Mouse (Mus musculus) central nervous system, embryonic 11.5 days (tissue): Measurements from ENCODE around the gene Iqgap3. TPM values are rescaled to one million over a fixed set of nuclear protein-coding genes. Genes with fewer than 3 reads are reported as not detected.

Experiments
- polyA plus RNA-seq: library from polyadenylated mRNA; depleted of rRNA; stranded (reverse); fragments of >200 nt; gene quantifications from 2 replicates; pipeline ENCODE4 v1.2.3, GENCODE M21; 2012; rRNA removed

The Iqgap3 gene
- 23.1 and 28.6 TPM in 2 replicates for polyA plus RNA-seq

DNA sequence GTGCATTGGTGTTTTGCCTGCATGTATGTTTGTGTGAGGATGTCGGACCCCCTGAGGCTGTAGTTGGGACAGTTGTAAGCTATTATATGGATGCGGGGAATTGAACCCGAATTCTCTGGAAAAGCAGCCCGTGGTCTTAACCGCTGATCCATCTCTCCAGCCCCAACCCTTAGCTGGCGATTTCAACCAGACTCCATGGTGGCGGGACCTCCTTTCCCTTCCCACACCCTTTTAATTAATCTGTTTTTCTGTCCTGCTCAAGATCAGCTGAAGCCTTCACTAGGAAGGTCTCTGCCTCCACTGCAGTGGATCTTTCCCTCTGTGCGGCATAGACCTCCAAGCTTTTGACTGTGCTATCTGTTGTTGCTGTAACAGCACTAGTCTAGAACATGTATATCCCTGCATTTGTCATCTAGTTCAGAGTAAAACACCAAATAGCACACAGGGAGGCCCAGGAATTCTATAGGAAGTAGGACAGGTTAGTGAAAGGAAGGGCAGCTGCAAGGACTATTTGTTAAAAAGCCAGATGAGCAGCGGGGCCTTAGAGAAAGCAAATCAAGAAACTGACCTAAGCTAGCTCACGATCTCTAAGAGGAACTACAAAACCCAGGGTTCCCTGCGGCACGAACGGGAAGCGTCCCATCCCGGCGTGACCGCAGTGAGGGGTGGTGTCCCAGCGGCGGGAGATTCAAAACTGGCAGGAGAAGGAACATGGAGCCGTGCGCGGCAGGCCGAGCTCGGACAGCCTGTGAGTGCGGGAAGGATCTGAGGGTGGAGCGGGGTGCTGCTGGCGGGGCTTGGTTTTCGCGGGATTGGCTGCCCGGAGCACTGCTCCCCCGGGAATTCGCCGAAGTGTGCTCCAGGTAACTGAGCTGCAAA is at the start of gene Iqgap3:
Gene Iqgap3 (plus strand): TSS at position 627 of the 879 bp plus-strand sequence.

DNA sequence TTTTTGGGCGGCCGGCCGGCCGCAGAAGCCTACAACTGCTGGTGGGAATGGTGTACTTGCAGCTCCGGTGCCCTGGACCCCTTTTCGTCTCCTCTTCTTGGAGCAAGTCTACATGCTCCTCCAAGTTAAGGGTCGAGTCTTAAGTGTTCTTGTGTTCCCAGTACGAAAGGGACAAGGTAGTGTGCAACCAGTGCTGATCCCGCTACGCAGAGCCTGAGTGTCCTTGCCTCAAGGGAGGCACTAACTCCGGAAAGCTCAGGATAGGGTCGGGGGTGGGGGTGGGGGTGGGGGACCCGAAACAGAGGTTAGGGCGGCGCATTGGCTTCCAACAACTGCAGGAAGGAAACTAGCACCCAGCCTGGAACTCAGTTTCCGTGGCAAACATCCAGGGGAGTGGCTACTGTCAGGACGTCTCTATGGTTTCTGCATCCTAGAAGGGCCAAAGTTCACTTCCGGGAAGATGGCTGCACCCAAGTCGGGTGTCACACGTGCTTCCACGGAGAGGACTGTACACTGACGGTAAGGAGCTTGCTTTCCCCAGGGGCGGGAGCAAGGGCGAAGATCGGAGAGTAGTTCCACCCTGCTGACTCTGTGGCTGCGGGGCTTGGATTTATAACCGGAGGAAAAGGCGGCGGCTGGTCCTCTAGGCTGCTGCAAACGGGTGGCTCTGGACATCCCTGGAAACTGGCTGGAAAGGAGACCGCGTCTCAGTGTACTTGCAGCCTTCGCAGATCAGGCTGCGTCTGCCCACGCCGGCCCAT is 38.9 kb upstream of the Iqgap3 start, which contains the start of gene Gpatch4:
Gene Gpatch4 (plus strand): TSS at position 448 of the 761 bp plus-strand sequence.

DNA sequence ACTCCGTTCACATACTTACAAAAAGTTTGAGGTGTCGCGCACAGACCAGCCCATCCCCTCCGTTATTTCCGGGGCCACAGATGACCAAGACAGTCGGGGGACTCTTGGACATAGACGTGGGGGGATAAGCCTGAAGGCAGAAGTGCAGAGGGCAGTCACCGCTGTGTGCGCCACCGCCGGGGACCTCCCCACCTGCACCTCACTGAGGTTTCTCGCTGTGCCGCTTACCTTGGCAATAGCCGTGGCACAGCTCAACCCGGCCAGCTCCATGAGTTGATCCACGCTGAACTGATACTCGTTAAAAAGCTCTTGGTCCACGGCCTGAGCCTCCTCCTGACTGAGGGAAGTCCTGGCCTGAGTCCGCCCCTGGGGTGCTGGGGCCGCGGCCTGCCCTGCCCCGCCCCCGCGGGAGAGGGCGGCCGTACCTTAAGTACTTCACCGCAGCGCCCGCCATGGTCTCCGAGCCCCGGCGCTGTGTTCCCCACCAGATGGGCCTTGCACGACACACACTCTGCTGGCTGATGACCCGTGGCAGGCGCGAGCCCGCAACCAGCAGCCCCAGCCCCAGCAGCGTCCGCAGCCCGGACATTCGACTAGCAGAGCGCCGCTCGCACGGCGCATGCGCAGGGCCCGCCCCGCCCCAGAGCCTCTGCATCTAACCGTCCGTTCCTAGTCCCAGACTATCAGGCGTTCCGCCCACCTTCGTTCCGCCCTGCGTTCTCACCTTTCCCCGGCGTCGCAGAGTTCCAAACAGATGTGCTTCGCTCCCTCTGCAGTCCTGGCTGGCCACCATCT is 23.7 kb upstream of the Iqgap3 start, which contains the start of gene Naxe:
Gene Naxe (minus strand): TSS at position 594 of the 795 bp plus-strand sequence.

DNA sequence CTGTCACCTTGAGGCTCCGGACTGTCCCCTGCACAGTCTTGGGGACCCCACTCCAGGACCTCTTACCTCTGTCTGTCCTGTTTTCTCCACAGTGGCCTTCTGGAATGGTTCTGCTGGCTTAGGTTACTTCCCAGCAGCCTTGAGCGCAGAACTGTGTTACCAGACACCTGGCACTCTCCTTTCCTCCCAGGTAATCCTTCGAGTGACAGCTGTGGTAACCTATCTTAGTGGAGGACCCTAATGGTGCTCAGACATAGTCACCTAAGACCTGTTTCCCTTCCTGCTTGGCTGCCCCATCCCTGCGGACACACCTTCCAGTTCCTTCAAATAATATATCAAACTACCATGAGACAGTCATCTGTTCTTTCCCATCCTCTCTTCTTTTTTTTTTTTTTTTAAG is 3.6 kb upstream of the Iqgap3 start, which contains the start of gene Ttc24:
Gene Ttc24 (minus strand): TSS at position 101 of the 400 bp plus-strand sequence.

DNA sequence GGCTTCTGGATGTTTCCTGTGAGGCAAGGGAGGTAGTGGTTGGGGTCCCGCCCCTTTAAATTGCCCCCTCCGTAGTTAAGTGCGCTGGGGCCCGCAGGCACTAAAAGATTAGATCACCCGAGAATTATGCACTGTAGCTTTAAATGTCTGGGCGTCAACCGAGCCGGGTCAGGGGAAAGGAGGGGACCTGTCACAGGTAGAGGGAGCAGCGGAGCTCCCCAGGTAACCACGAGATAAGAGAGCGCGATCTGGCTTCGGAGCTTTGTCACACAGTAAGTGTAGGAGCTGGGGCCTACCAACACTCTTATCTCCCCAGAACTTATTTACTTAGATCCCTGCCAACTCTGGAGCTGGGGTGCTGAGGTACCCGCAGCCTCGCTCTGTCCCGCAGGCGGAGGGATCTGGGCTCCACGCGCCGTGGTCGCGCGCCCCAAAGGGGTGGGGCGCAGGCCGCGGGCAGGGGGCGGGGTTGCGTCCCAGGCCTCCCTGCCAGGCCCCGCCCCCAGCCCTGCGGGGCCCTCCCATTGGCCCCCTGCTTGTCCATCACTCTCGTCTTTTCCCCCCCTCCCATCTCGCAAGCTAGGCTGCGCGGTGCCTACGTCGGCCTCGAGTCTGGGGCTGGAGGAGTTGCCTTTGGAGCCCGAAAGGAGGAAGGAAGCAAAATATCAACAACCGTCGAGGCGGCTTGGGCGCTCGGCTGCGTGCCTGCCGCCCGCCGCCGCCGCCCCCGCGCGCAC is 60.2 kb downstream of the Iqgap3 start, which contains the start of gene Mef2d:
Gene Mef2d (plus strand): TSS at position 586 of the 737 bp plus-strand sequence.

Other genes with a start within 250 kb of the Iqgap3 start
- gene Sh2d2a, start 235.2 kb upstream of the Iqgap3 start, polyA plus RNA-seq: 0.02 TPM in 1 of 2 replicates, not detected in the other
- gene Prcc, start 196.4 kb upstream of the Iqgap3 start, polyA plus RNA-seq: 55.2 and 62.6 TPM in 2 replicates
- gene Hdgf, start 175.7 kb upstream of the Iqgap3 start, polyA plus RNA-seq: 241 and 830 TPM in 2 replicates
- gene Mrpl24, start 162.5 kb upstream of the Iqgap3 start, polyA plus RNA-seq: 127 and 138 TPM in 2 replicates
- 36.5 and 49.1 TPM in 2 replicates for gene Isg20l2, start 151.7 kb upstream of the Iqgap3 start, polyA plus RNA-seq
- gene Rrnad1, start 151.3 kb upstream of the Iqgap3 start, polyA plus RNA-seq: 39.7 and 44.0 TPM in 2 replicates
- gene Crabp2, start 133.3 kb upstream of the Iqgap3 start, polyA plus RNA-seq: 308 and 462 TPM in 2 replicates
- gene Nes, start 110.9 kb upstream of the Iqgap3 start, polyA plus RNA-seq: 85.7 and 264 TPM in 2 replicates
- gene Bcan, start 81.7 kb upstream of the Iqgap3 start, polyA plus RNA-seq: 0.38 and 0.47 TPM in 2 replicates
- gene Hapln2, start 54.4 kb upstream of the Iqgap3 start, polyA plus RNA-seq: 0.24 and 0.36 TPM in 2 replicates
- 22.8 and 45.2 TPM in 2 replicates for gene Gpatch4, start 38.9 kb upstream of the Iqgap3 start, polyA plus RNA-seq
- 59.9 and 77.1 TPM in 2 replicates for gene Naxe, start 23.5 kb upstream of the Iqgap3 start, polyA plus RNA-seq
- not detected in 2 replicates for gene Ttc24, start 3.7 kb upstream of the Iqgap3 start, polyA plus RNA-seq
- 22.3 and 32.4 TPM in 2 replicates for gene Mef2d, start 60.4 kb downstream of the Iqgap3 start, polyA plus RNA-seq
- 0.49 and 0.53 TPM in 2 replicates for gene Rhbg, start 172.7 kb downstream of the Iqgap3 start, polyA plus RNA-seq
- 0.15 and 0.20 TPM in 2 replicates for gene Gm38392, start 205.2 kb downstream of the Iqgap3 start, polyA plus RNA-seq
- 3.8 and 6.7 TPM in 2 replicates for gene Tsacc, start 215.0 kb downstream of the Iqgap3 start, polyA plus RNA-seq
- 479 and 533 TPM in 2 replicates for gene Cct3, start 215.1 kb downstream of the Iqgap3 start, polyA plus RNA-seq
- gene Glmp, start 243.1 kb downstream of the Iqgap3 start, polyA plus RNA-seq: 55.2 and 76.1 TPM in 2 replicates